Mouse (Mus musculus) midbrain, embryonic 16.5 days (tissue): ENCODE results near the gene Tmem56. TPM values are rescaled to one million over a fixed set of nuclear protein-coding genes. Genes with fewer than 3 reads are reported as not detected.

ENCODE experiments used
- ATAC-seq: fragments of 200-750 bp; cut with Nextera tagmentation; 2 replicates; pipeline ENCODE4 v1.8.0; 2017; ENCODE audit warnings: moderate TSS enrichment
- H3K27ac ChIP-seq: fragments of 300-500 bp; sonication (generic); 2 replicates; pipeline ENCODE4 v1.5.1; 2014; ENCODE audit warnings: mild to moderate bottlenecking, low read length, mixed read lengths
- H3K27me3 ChIP-seq: fragments of 300-500 bp; sonication (generic); 2 replicates; pipeline ENCODE4 v1.6.1; 2014; ENCODE audit warnings: low read depth, low read length, mixed read lengths; ENCODE audit not compliant: control insufficient read depth, insufficient read depth
- H3K36me3 ChIP-seq: fragments of 300-500 bp; sonication (generic); 2 replicates; pipeline ENCODE4 v1.6.1; 2014; ENCODE audit warnings: mild to moderate bottlenecking, low read length, moderate library complexity, mixed read lengths; ENCODE audit not compliant: control insufficient read depth, insufficient read depth
- H3K4me1 ChIP-seq: fragments of 300-500 bp; sonication (generic); 2 replicates; pipeline ENCODE4 v1.6.1; 2014; ENCODE audit warnings: mild to moderate bottlenecking, low read length, mixed read lengths; ENCODE audit not compliant: control insufficient read depth, insufficient read depth
- H3K4me2 ChIP-seq: fragments of 300-500 bp; sonication (generic); 2 replicates; pipeline ENCODE4 v1.6.1; 2014; ENCODE audit warnings: mild to moderate bottlenecking, low read length, mixed read lengths
- H3K4me3 ChIP-seq: fragments of 300-500 bp; sonication (generic); 2 replicates; pipeline ENCODE4 v1.5.1; 2014; ENCODE audit warnings: low read depth, mild to moderate bottlenecking, low read length, moderate library complexity, mixed read lengths
- H3K9ac ChIP-seq: fragments of 300-500 bp; sonication (generic); 2 replicates; pipeline ENCODE4 v1.6.1; 2014; ENCODE audit warnings: low read depth, low read length, mixed read lengths
- H3K9me3 ChIP-seq: fragments of 300-500 bp; sonication (generic); replicated peaks from 2 replicates; pipeline ENCODE4 v1.6.1; 2014; ENCODE audit warnings: mild to moderate bottlenecking, low read length, mixed read lengths; ENCODE audit not compliant: control insufficient read depth, poor library complexity, severe bottlenecking
- WGBS: fragments of 180-500 bp; shearing (Covaris S2); extraction: QIAGEN DNeasy Blood & Tissue Kit; methylation state at CpG from one replicate; pipeline ENCODE4 v1.1.7; 2014; 5-methylcytosine and 5-hydroxymethylcytosine counted together
- polyA plus RNA-seq: library from polyadenylated mRNA; unstranded; fragments of >200 nt; fragmentation: Nextera tagmentation; extraction: Ambion mirVana; gene quantifications from 2 replicates; pipeline ENCODE4 v1.2.1, GENCODE M21; 2015

The Tmem56 gene
- polyA plus RNA-seq, 1 experiment from 2014 or later: 3.8 TPM

DNA sequence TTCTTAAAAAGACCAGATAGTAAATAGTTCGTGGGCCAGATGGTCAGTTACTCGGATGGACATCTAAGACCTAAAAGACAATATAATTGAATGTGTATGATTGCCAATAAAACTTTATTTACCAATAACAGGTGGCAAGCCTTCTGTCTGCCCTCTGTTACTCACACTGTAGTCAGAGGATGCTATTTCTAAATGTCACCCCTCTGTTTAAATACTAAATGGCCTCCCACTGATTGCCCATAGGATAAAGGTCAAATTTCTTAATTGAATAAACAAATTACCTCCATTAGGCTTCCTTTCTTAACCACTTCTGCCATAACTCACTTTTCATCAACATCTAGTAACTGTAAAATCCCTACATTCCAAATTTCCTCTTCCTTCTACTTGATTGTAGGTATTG is 10.3 kb downstream of the Tmem56 start:
- no peak overlapping the region for H3K4me3 ChIP-seq
- H3K27me3 ChIP-seq: no peaks in the 10 kb centered on the region
- H3K4me1 ChIP-seq: no peaks in the 10 kb centered on the region
- H3K27ac ChIP-seq: no peak overlapping the region
- H3K9me3 ChIP-seq: no peaks in the 10 kb centered on the region
- 90% methylated on average over 2 of the region's 2 CpGs for WGBS
- no peak overlapping the region for H3K4me2 ChIP-seq
- no peaks in the 10 kb centered on the region for H3K36me3 ChIP-seq
- no peak for ATAC-seq
- H3K9ac ChIP-seq: no peak overlapping the region

DNA sequence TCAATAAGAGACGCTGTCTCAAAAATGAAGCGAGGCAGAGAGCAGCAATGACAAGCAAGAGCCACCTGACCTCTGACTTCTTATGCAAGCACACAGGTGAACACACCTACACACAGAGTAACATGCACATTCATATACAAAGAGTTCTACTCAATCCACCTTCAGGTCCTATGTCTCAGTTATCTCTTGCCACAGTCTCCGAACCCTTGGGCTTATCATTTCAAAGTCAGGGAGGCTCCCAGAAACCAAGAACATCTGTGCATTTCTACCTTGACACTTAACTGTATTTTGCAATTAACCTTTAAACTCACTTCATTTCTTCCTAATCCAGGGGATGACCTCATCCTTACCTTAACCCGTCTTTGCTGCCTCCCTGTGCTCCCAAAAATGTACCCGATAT is 15.6 kb downstream of the Tmem56 start:
- Histone ChIP-seq H3K36me3 (no peaks in the 10 kb centered on the region), H3K9me3 (no peaks in the 10 kb centered on the region), H3K4me2 (no peak overlapping the region), H3K4me3 (no peak overlapping the region), H3K27me3 (peaks cover 5% of the 10 kb centered on the region; the same call in 1 of the 2 replicates), H3K9ac (no peak overlapping the region), H3K27ac (no peak overlapping the region), H3K4me1 (peaks cover 3% of the 10 kb centered on the region; the same call in 1 of the 2 replicates)
- ATAC-seq: no peak
- 78% methylated on average over 5 of the region's 5 CpGs for WGBS

DNA sequence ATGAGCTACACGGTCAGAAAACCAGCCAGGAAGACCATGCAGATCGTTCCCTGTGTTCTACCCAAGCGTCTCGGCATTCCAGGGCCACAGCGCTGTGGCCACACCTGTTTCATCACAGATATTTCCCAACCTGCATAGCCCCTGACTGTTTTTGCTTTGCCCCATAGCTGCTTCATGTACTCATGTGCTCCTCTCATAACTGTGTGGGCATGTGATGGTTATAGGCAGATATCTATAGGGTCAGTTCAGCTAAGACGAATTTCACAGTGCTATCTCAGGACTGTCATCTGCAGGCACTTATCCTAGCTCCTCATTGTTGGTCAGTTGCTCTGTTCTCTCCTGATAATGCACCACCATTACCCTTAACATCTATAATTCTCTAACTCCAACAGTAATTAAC is 18.7 kb downstream of the Tmem56 start:
- ATAC-seq: no peak
- Histone ChIP-seq H3K27me3 (peaks cover 11% of the 10 kb centered on the region; the same call in 1 of the 2 replicates), H3K36me3 (no peaks in the 10 kb centered on the region)

DNA sequence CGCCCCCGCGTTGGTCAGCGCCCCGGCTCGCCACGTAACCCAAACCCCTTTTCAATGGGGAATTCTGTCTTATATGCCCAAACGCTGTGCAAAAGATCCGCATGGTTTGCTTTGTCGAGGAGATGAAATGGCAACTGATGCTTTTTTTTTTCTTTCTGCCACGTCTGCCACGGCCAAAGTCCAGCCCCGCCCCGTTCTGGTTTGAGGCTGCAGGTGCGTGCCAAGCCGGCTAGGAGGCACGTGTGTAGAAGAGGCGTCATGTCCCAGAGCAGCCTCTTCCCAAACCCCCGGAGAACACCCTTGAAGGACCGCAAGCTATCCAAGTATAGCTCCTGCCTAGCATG is 19.7 kb downstream of the Tmem56 start:
- ATAC-seq: peak; percentile 52; the same call in 1 of the 2 replicates
- WGBS: 2% methylated on average over 20 of the region's 20 CpGs
- H3K27me3 ChIP-seq: peaks cover 11% of the 10 kb centered on the region; the same call in 1 of the 2 replicates

More for the DNA sequence above, 18.7 kb downstream of the Tmem56 start:
- Histone ChIP-seq H3K9ac (no peak overlapping the region), H3K4me1 (peaks cover 5% of the 10 kb centered on the region; the same call in 1 of the 2 replicates), H3K9me3 (no peaks in the 10 kb centered on the region), H3K4me2 (no peak overlapping the region), H3K4me3 (no peak overlapping the region), H3K27ac (no peak overlapping the region)
- WGBS: 51% methylated on average over 6 of the region's 6 CpGs

DNA sequence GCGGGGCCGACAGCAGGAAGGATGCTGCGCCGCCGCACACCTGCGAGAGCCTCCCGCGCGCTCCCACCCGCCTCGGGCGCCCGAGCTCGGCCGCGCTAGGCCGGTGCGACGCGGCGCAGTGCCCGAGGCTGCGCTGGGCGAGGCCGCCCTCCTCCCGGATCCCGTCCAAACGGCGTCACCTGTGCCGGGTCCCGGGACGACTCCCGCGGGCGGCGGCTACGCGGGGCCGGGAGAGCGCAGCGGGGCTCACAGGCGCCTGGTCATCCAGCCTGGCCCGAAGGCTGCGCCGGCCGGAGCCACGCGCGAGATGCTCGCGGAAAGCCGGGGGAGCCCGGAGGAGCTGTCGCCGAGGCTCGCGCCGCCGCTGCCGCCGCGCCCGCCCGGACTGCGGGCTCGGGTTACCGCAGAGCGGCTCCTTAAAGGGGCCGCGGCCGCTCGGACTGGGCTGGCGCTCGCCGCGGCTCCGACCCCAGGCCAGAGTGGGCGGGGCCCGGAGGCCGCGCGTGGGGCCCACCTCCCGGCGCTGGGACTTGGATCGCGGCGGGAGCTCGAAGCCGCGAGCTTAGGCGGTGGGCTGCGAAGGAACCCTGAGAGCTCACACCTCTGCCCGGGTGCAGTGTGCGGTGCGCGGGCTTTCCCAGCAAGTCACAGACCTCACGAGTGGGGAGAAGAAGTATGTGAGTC is 20.2 kb downstream of the Tmem56 start:
- Histone ChIP-seq H3K4me1 (peaks cover 5% of the 10 kb centered on the region; the same call in 1 of the 2 replicates), H3K27me3 (peaks cover 11% of the 10 kb centered on the region; the same call in 1 of the 2 replicates), H3K4me2 (peak overlapping the region; percentile 87), H3K9me3 (no peaks in the 10 kb centered on the region), H3K9ac (peak overlapping the region; percentile 91), H3K36me3 (no peaks in the 10 kb centered on the region), H3K4me3 (peak overlapping the region; percentile 77), H3K27ac (peak overlapping the region; percentile 78)
- under 1% methylated on average over 72 of the region's 97 CpGs for WGBS
- peak; percentile 92 for ATAC-seq

More for the DNA sequence above, 19.7 kb downstream of the Tmem56 start:
- Histone ChIP-seq H3K9me3 (no peaks in the 10 kb centered on the region), H3K4me1 (peaks cover 5% of the 10 kb centered on the region; the same call in 1 of the 2 replicates), H3K9ac (peak overlapping the region; percentile 91), H3K4me2 (peak overlapping the region; percentile 87), H3K27ac (peak overlapping the region; percentile 78), H3K36me3 (no peaks in the 10 kb centered on the region), H3K4me3 (peak overlapping the region; percentile 77)

DNA sequence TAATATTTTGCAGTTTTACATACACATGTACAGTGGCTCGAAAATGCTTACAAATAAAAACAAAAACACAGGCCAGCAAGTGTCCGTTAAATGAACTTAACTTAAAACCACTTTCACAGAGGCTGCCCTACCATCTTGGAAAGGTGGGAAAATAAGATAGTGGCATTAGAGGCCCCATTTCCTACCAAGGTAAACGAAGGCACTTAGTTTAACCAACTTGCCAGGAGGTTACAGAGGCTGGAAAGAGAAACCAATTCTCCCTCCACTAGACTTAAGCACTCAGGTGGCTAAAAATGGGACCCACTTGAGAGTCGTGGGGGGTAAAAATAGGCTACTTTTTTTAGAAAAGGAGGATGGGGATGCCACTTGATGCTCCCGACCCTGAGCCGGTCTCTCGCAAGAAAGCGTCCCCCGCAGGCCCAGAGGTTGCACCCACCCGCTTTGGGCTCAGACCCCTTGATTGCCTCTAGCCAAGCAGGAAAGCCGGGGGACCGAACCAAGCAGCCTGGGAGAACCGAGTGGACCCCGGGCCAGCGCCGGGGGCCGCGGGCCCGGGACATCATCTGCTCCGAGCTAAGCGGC is 20.9 kb downstream of the Tmem56 start:
- no peaks in the 10 kb centered on the region for H3K9me3 ChIP-seq
- peak overlapping the region; percentile 87 for H3K4me2 ChIP-seq
- 10% methylated on average over 21 of the region's 21 CpGs for WGBS
- H3K27me3 ChIP-seq: peaks cover 11% of the 10 kb centered on the region; the same call in 1 of the 2 replicates
- no peaks in the 10 kb centered on the region for H3K36me3 ChIP-seq
- 0 out of 2 replicates have a peak, but pooled peaks have one; percentile 1 for ATAC-seq
- H3K9ac ChIP-seq: peak overlapping the region; percentile 91
- H3K4me3 ChIP-seq: peak overlapping the region; percentile 77
- H3K27ac ChIP-seq: peak overlapping the region; percentile 78
- peaks cover 5% of the 10 kb centered on the region; the same call in 1 of the 2 replicates for H3K4me1 ChIP-seq

DNA sequence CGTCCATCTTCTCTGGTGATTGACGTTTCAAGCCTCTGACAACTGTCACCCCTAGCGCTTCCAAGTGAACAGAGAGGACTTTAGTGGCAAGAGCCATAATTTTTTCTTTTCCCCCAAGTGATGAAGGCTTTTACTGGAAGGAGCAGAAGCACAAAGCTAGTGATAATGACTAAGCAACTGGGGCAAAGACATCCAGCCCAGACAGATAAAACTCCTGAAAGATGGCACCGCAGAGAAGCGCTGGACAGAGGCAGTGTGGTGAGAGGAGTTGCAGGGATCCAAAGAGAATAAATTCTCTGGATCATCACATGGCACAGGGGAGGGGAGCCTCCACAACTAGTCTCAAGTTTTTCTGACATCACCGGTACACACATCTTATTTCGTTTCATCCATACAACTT is 21.6 kb downstream of the Tmem56 start:
- 71% methylated on average over 7 of the region's 7 CpGs for WGBS
- H3K4me2 ChIP-seq: no peak overlapping the region
- H3K27ac ChIP-seq: no peak overlapping the region
- no peaks in the 10 kb centered on the region for H3K36me3 ChIP-seq
- H3K9ac ChIP-seq: no peak overlapping the region
- H3K9me3 ChIP-seq: no peaks in the 10 kb centered on the region
- no peak overlapping the region for H3K4me3 ChIP-seq
- peaks cover 5% of the 10 kb centered on the region; the same call in 1 of the 2 replicates for H3K4me1 ChIP-seq
- peaks cover 10% of the 10 kb centered on the region; the same call in 1 of the 2 replicates for H3K27me3 ChIP-seq
- ATAC-seq: no peak

DNA sequence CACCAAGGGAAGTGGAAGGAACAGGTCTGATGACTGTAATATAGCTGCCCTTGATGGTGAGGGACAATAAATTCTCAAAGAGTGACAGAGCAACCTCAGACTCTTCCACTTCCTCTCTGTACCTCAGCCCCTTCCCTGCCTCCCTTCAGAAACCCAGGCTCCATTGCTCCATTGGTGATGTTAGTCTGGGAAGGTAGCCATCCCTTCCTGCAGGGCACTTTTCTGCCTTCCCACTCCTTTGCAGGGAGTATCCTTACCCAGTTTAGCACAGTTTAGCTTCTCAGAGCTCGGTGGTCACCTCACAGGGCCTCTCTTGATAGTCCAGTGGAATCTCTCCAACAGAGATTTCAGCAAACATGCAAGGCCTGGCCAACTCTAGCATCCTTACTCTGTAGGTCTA is 22.1 kb downstream of the Tmem56 start:
- no peak overlapping the region for H3K4me3 ChIP-seq
- no peak overlapping the region for H3K9ac ChIP-seq
- H3K9me3 ChIP-seq: no peaks in the 10 kb centered on the region
- ATAC-seq: no peak
- H3K27me3 ChIP-seq: peaks cover 9% of the 10 kb centered on the region; the same call in 1 of the 2 replicates
- peaks cover 5% of the 10 kb centered on the region; the same call in 1 of the 2 replicates for H3K4me1 ChIP-seq
- WGBS: 67% methylated on average over 1 of the region's 1 CpGs
- no peak overlapping the region for H3K27ac ChIP-seq
- H3K4me2 ChIP-seq: no peak overlapping the region
- H3K36me3 ChIP-seq: no peaks in the 10 kb centered on the region

DNA sequence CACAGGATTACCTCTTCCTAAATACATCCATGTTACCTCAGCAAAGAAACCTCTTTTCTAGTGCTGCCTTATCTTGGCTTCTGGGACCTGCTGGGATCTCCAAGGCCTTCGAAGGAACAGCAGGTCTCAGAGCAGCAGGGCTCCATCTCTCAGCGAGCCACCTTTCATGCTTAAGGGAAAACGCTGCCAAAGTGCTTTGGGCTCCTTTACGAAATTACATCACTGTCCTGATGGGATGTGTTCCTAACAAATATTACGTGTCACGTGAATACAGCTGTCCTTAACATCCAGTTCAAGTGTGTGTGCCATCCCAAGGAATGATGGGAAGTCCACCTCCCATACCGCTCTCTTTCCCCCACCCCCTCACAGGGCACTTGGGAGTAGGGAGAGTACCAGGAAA is 22.9 kb downstream of the Tmem56 start:
- no peak overlapping the region for H3K27ac ChIP-seq
- peaks cover 5% of the 10 kb centered on the region; the same call in 1 of the 2 replicates for H3K4me1 ChIP-seq
- no peak overlapping the region for H3K9ac ChIP-seq
- WGBS: 76% methylated on average over 7 of the region's 7 CpGs
- peaks cover 9% of the 10 kb centered on the region; the same call in 1 of the 2 replicates for H3K27me3 ChIP-seq
- no peak for ATAC-seq
- H3K4me3 ChIP-seq: no peak overlapping the region
- H3K4me2 ChIP-seq: no peak overlapping the region
- no peaks in the 10 kb centered on the region for H3K9me3 ChIP-seq
- no peaks in the 10 kb centered on the region for H3K36me3 ChIP-seq
